Mouse (Mus musculus): ENCODE data around the gene Zfp518b. TPM values are rescaled to one million over a fixed set of nuclear protein-coding genes. Genes with fewer than 3 reads are reported as not detected.

Zfp518b gene
- polyA plus RNA-seq, 1 experiment from 2014 or later: 28.1 TPM

- Histone ChIP-seq H3K27me3 (replicated peaks; ENCODE audit: control insufficient read depth, insufficient read depth, low read length) (no peaks in the 10 kb centered on the region), H3K4me2 (ENCODE audit: low read length) (no peak overlapping the region), H3K36me3 (ENCODE audit: control insufficient read depth, insufficient read depth, low read length) (no peaks in the 10 kb centered on the region), H3K4me3 (ENCODE audit: low read length) (no peak overlapping the region), H3K9me3 (ENCODE audit: control insufficient read depth, low read length) (no peaks in the 10 kb centered on the region), H3K9ac (ENCODE audit: low read depth, low read length) (no peak overlapping the region), H3K4me1 (ENCODE audit: control insufficient read depth, insufficient read depth, low read depth, low read length) (no peaks in the 10 kb centered on the region), H3K27ac (ENCODE audit: low read depth, low read length) (no peak overlapping the region)
- ATAC-seq: no peak
- WGBS: 86% methylated on average over 6 of the region's 6 CpGs
Observed at GRCm38 (mm10) chr5:38692859-38693258, 8.2 kb upstream of the Zfp518b start.

GRCm38 (mm10) chr5:38689186-38689585, 4.6 kb upstream of the Zfp518b start:
- no peaks in the 10 kb centered on the region for H3K27me3 ChIP-seq (replicated peaks; ENCODE audit: control insufficient read depth, insufficient read depth, low read length)
- H3K9me3 ChIP-seq (ENCODE audit: control insufficient read depth, low read length): no peaks in the 10 kb centered on the region
- WGBS: 90% methylated on average over 6 of the region's 6 CpGs
- H3K4me3 ChIP-seq (ENCODE audit: low read length): no peak overlapping the region
- H3K4me1 ChIP-seq (ENCODE audit: control insufficient read depth, insufficient read depth, low read depth, low read length): no peaks in the 10 kb centered on the region
- no peaks in the 10 kb centered on the region for H3K36me3 ChIP-seq (ENCODE audit: control insufficient read depth, insufficient read depth, low read length)
- no peak overlapping the region for H3K27ac ChIP-seq (ENCODE audit: low read depth, low read length)
- H3K9ac ChIP-seq (ENCODE audit: low read depth, low read length): no peak overlapping the region
- ATAC-seq: no peak
- H3K4me2 ChIP-seq (ENCODE audit: low read length): no peak overlapping the region

GRCm38 (mm10) chr5:38687694-38688093, 3.1 kb upstream of the Zfp518b start:
- 93% methylated on average over 1 of the region's 1 CpGs for WGBS
- Histone ChIP-seq H3K36me3 (ENCODE audit: control insufficient read depth, insufficient read depth, low read length) (peaks cover 3% of the 10 kb centered on the region), H3K4me1 (ENCODE audit: control insufficient read depth, insufficient read depth, low read depth, low read length) (peaks cover 8% of the 10 kb centered on the region), H3K4me3 (ENCODE audit: low read length) (no peak overlapping the region), H3K27ac (ENCODE audit: low read depth, low read length) (no peak overlapping the region), H3K27me3 (replicated peaks; ENCODE audit: control insufficient read depth, insufficient read depth, low read length) (no peaks in the 10 kb centered on the region), H3K9me3 (ENCODE audit: control insufficient read depth, low read length) (peaks cover 3% of the 10 kb centered on the region; the same call in 1 of the 2 replicates), H3K9ac (ENCODE audit: low read depth, low read length) (no peak overlapping the region), H3K4me2 (ENCODE audit: low read length) (no peak overlapping the region)
- ATAC-seq: no peak

GRCm38 (mm10) chr5:38658836-38659235, 25.8 kb downstream of the Zfp518b start:
- Histone ChIP-seq H3K27ac (ENCODE audit: low read depth, low read length) (no peak overlapping the region), H3K9ac (ENCODE audit: low read depth, low read length) (no peak overlapping the region), H3K4me3 (ENCODE audit: low read length) (no peak overlapping the region), H3K4me1 (ENCODE audit: control insufficient read depth, insufficient read depth, low read depth, low read length) (no peaks in the 10 kb centered on the region), H3K27me3 (replicated peaks; ENCODE audit: control insufficient read depth, insufficient read depth, low read length) (no peaks in the 10 kb centered on the region), H3K9me3 (ENCODE audit: control insufficient read depth, low read length) (no peaks in the 10 kb centered on the region), H3K36me3 (ENCODE audit: control insufficient read depth, insufficient read depth, low read length) (no peaks in the 10 kb centered on the region), H3K4me2 (ENCODE audit: low read length) (no peak overlapping the region)
- ATAC-seq: no peak
- 89% methylated on average over 5 of the region's 5 CpGs for WGBS

- WGBS: 72% methylated on average over 6 of the region's 6 CpGs
- no peaks in the 10 kb centered on the region for H3K9me3 ChIP-seq (ENCODE audit: control insufficient read depth, low read length)
- ATAC-seq: no peak
Observed at GRCm38 (mm10) chr5:38656204-38656603, 28.4 kb downstream of the Zfp518b start.

GRCm38 (mm10) chr5:38655421-38655928, 29.2 kb downstream of the Zfp518b start:
- no peaks in the 10 kb centered on the region for H3K36me3 ChIP-seq (ENCODE audit: control insufficient read depth, insufficient read depth, low read length)
- H3K9me3 ChIP-seq (ENCODE audit: control insufficient read depth, low read length): no peaks in the 10 kb centered on the region
- no peak overlapping the region for H3K27ac ChIP-seq (ENCODE audit: low read depth, low read length)
- no peaks in the 10 kb centered on the region for H3K4me1 ChIP-seq (ENCODE audit: control insufficient read depth, insufficient read depth, low read depth, low read length)
- no peak overlapping the region for H3K4me3 ChIP-seq (ENCODE audit: low read length)
- H3K4me2 ChIP-seq (ENCODE audit: low read length): no peak overlapping the region
- 72% methylated on average over 12 of the region's 12 CpGs for WGBS
- ATAC-seq: no peak
- H3K27me3 ChIP-seq (replicated peaks; ENCODE audit: control insufficient read depth, insufficient read depth, low read length): no peaks in the 10 kb centered on the region
- no peak overlapping the region for H3K9ac ChIP-seq (ENCODE audit: low read depth, low read length)

More at GRCm38 (mm10) chr5:38656204-38656603, 28.4 kb downstream of the Zfp518b start:
- no peaks in the 10 kb centered on the region for H3K36me3 ChIP-seq (ENCODE audit: control insufficient read depth, insufficient read depth, low read length)
- H3K4me2 ChIP-seq (ENCODE audit: low read length): no peak overlapping the region
- no peaks in the 10 kb centered on the region for H3K27me3 ChIP-seq (replicated peaks; ENCODE audit: control insufficient read depth, insufficient read depth, low read length)
- no peak overlapping the region for H3K4me3 ChIP-seq (ENCODE audit: low read length)
- no peak overlapping the region for H3K9ac ChIP-seq (ENCODE audit: low read depth, low read length)
- H3K27ac ChIP-seq (ENCODE audit: low read depth, low read length): no peak overlapping the region
- no peaks in the 10 kb centered on the region for H3K4me1 ChIP-seq (ENCODE audit: control insufficient read depth, insufficient read depth, low read depth, low read length)

- Histone ChIP-seq H3K4me1 (ENCODE audit: control insufficient read depth, insufficient read depth, low read depth, low read length) (no peaks in the 10 kb centered on the region), H3K4me3 (ENCODE audit: low read length) (no peak overlapping the region), H3K36me3 (ENCODE audit: control insufficient read depth, insufficient read depth, low read length) (no peaks in the 10 kb centered on the region), H3K9me3 (ENCODE audit: control insufficient read depth, low read length) (no peaks in the 10 kb centered on the region), H3K27me3 (replicated peaks; ENCODE audit: control insufficient read depth, insufficient read depth, low read length) (no peaks in the 10 kb centered on the region), H3K4me2 (ENCODE audit: low read length) (no peak overlapping the region), H3K9ac (ENCODE audit: low read depth, low read length) (no peak overlapping the region), H3K27ac (ENCODE audit: low read depth, low read length) (no peak overlapping the region)
- ATAC-seq: no peak
- 48% methylated on average over 1 of the region's 1 CpGs for WGBS
Observed at GRCm38 (mm10) chr5:38654571-38654970, 30.1 kb downstream of the Zfp518b start.

GRCm38 (mm10) chr5:38653101-38653500, 31.5 kb downstream of the Zfp518b start:
- Histone ChIP-seq H3K27me3 (replicated peaks; ENCODE audit: control insufficient read depth, insufficient read depth, low read length) (no peaks in the 10 kb centered on the region), H3K4me1 (ENCODE audit: control insufficient read depth, insufficient read depth, low read depth, low read length) (no peaks in the 10 kb centered on the region), H3K36me3 (ENCODE audit: control insufficient read depth, insufficient read depth, low read length) (no peaks in the 10 kb centered on the region), H3K9ac (ENCODE audit: low read depth, low read length) (no peak overlapping the region), H3K27ac (ENCODE audit: low read depth, low read length) (no peak overlapping the region), H3K9me3 (ENCODE audit: control insufficient read depth, low read length) (no peaks in the 10 kb centered on the region), H3K4me2 (ENCODE audit: low read length) (no peak overlapping the region), H3K4me3 (ENCODE audit: low read length) (no peak overlapping the region)
- 75% methylated on average over 2 of the region's 2 CpGs for WGBS
- ATAC-seq: no peak

GRCm38 (mm10) chr5:38651455-38651854, 33.2 kb downstream of the Zfp518b start:
- Histone ChIP-seq H3K36me3 (ENCODE audit: control insufficient read depth, insufficient read depth, low read length) (no peaks in the 10 kb centered on the region), H3K9ac (ENCODE audit: low read depth, low read length) (no peak overlapping the region), H3K27me3 (replicated peaks; ENCODE audit: control insufficient read depth, insufficient read depth, low read length) (no peaks in the 10 kb centered on the region), H3K9me3 (ENCODE audit: control insufficient read depth, low read length) (no peaks in the 10 kb centered on the region), H3K4me1 (ENCODE audit: control insufficient read depth, insufficient read depth, low read depth, low read length) (no peaks in the 10 kb centered on the region), H3K4me2 (ENCODE audit: low read length) (no peak overlapping the region), H3K4me3 (ENCODE audit: low read length) (no peak overlapping the region), H3K27ac (ENCODE audit: low read depth, low read length) (no peak overlapping the region)
- 36% methylated on average over 5 of the region's 5 CpGs for WGBS
- no peak for ATAC-seq

- Histone ChIP-seq H3K4me2 (ENCODE audit: low read length) (no peak overlapping the region), H3K9me3 (ENCODE audit: control insufficient read depth, low read length) (peaks cover 5% of the 10 kb centered on the region), H3K9ac (ENCODE audit: low read depth, low read length) (no peak overlapping the region), H3K27ac (ENCODE audit: low read depth, low read length) (no peak overlapping the region), H3K36me3 (ENCODE audit: control insufficient read depth, insufficient read depth, low read length) (no peaks in the 10 kb centered on the region), H3K27me3 (replicated peaks; ENCODE audit: control insufficient read depth, insufficient read depth, low read length) (no peaks in the 10 kb centered on the region), H3K4me1 (ENCODE audit: control insufficient read depth, insufficient read depth, low read depth, low read length) (no peaks in the 10 kb centered on the region), H3K4me3 (ENCODE audit: low read length) (no peak overlapping the region)
- ATAC-seq: no peak
Observed at GRCm38 (mm10) chr5:38641526-38641925, 43.1 kb downstream of the Zfp518b start.

Data from hindbrain, embryonic 16.5 days (tissue).